22 mouse cellular contexts compared by ENCODE assay signal in the genomic region with DNA sequence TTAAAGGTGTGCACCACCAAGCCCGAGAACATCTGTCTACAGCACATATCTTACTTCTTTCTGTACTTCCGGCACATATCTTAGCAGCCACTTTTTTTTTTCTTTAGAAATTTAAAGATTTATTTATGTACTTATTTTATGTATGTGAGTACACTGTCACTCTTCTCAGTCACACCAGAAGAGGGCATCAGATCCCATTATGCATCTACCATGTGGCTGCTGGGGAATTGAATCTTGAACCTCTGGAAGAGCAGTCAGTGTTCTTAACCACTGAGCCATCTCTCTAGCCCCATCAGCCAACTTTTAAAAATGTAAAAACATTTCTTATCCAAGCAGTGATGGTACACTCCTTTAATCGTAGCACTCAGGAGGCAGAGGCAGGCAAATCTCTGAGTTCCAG. TPM values are rescaled to one million over a fixed set of nuclear protein-coding genes. Genes with fewer than 3 reads are reported as not detected.
DNase-seq lines count a peak whose midpoint lies in the region; ATAC-seq and TF ChIP-seq lines count a peak whose summit lies in the region.
"Had no signal": no experiment of that assay in that cellular context is flagged by ENCODE, and none has a peak within 500 bp of the region (broad histone marks: within the 10 kb centered on the region; RNA-seq: fewer than 3 reads in every experiment).

No protein-coding gene starts in this region.

- no peaks in the 10 kb centered on the region for H3K9me3 ChIP-seq in heart, embryonic 11.5 days (replicated peaks; ENCODE audit: control insufficient read depth, low read length)
- no peaks in the 10 kb centered on the region for H3K9me3 ChIP-seq in liver, embryonic 15.5 days (replicated peaks)
- H3K9me3 ChIP-seq: forebrain, embryonic 10.5 days; hindbrain, embryonic 10.5 days; midbrain, embryonic 13.5 days; neural tube, embryonic 12.5 days had no signal

- H3K27me3 ChIP-seq in heart, embryonic 11.5 days (ENCODE audit: control insufficient read depth, insufficient read depth, low read length): no peaks in the 10 kb centered on the region
- peaks cover 21% of the 10 kb centered on the region for H3K27me3 ChIP-seq in liver, embryonic 15.5 days
- no peaks in the 10 kb centered on the region for H3K27me3 ChIP-seq in cerebellum, adult 2 months (ENCODE audit: control insufficient read depth, insufficient read depth, low read length)
- H3K27me3 ChIP-seq: midbrain, embryonic 13.5 days; neural tube, embryonic 12.5 days had no signal

- no peak for TF ChIP-seq POLR2A in bone marrow macrophage, adult 2 months (IDR thresholded peaks at IDR 0.05; ENCODE audit: borderline replicate concordance, low read depth, low read length)
- TF ChIP-seq POLR2A in cerebellum, adult 2 months (IDR thresholded peaks at IDR 0.05; ENCODE audit: borderline replicate concordance, insufficient read depth, low read length): no peak

- DNase-seq in heart, adult 11 months: peak; percentile 42
- no peak for DNase-seq in layer of hippocampus, adult 2 months (ENCODE audit: low spot score in 2 of 2)
- no peak for DNase-seq in layer of hippocampus, adult 9-11 months
- DNase-seq in cerebellum, adult 2 months: no peak
- no peak for DNase-seq in frontal cortex, postnatal 10 days (ENCODE audit: low spot score in 2 of 2)
- DNase-seq: adrenal gland, postnatal 36 days; cerebellum, adult 9-11 months; gastrocnemius, postnatal 10 days; kidney, adult 18-20 months; kidney, postnatal 10 days; left cerebral cortex, postnatal 4 days; lung, adult 2 months; right cerebral cortex, postnatal 4 days; thymus, postnatal 25 days had no signal

- ATAC-seq in heart, embryonic 11.5 days (replicated peaks; ENCODE audit: insufficient number of reproducible peaks, low FRiP score, low TSS enrichment): no peak
- no peak for ATAC-seq in liver, embryonic 15.5 days (ENCODE audit: insufficient read depth)
- ATAC-seq: hindbrain, postnatal 0 days; midbrain, embryonic 13.5 days had no signal

- peak; percentile 25; the same call in 1 of the 2 replicates for TF ChIP-seq CTCF in layer of hippocampus, adult 2 months (conservative IDR thresholded peaks at IDR 0.05)
- TF ChIP-seq CTCF in bone marrow macrophage, adult 2 months (IDR thresholded peaks at IDR 0.05; ENCODE audit: low read depth, low read length): no peak
- TF ChIP-seq CTCF in cerebellum, adult 2 months (IDR thresholded peaks at IDR 0.05; ENCODE audit: borderline replicate concordance, insufficient read depth, low read depth, low read length): no peak

- H3K9ac ChIP-seq in heart, embryonic 11.5 days (ENCODE audit: low read depth, low read length): no peak overlapping the region
- no peak overlapping the region for H3K9ac ChIP-seq in liver, embryonic 15.5 days
- H3K9ac ChIP-seq: midbrain, embryonic 13.5 days; neural tube, embryonic 12.5 days had no signal

- H3K4me1 ChIP-seq in heart, embryonic 11.5 days (ENCODE audit: control insufficient read depth, insufficient read depth, low read length): peaks cover 10% of the 10 kb centered on the region
- H3K4me1 ChIP-seq in bone marrow macrophage, adult 2 months (ENCODE audit: control insufficient read depth, insufficient read depth, low read length): peaks cover 38% of the 10 kb centered on the region
- H3K4me1 ChIP-seq in liver, embryonic 15.5 days (replicated peaks): peaks cover 31% of the 10 kb centered on the region
- peaks cover 23% of the 10 kb centered on the region; the same call in 1 of the 2 replicates for H3K4me1 ChIP-seq in cerebellum, adult 2 months (ENCODE audit: control insufficient read depth, insufficient read depth, low read length)

- H3K36me3 ChIP-seq in heart, embryonic 11.5 days (ENCODE audit: control insufficient read depth, insufficient read depth, low read length): no peaks in the 10 kb centered on the region
- no peaks in the 10 kb centered on the region for H3K36me3 ChIP-seq in liver, embryonic 15.5 days (replicated peaks)
- H3K36me3 ChIP-seq: forebrain, embryonic 10.5 days; hindbrain, embryonic 10.5 days; midbrain, embryonic 13.5 days; neural tube, embryonic 12.5 days had no signal

- H3K4me2 ChIP-seq in heart, embryonic 11.5 days: no peak overlapping the region
- no peak overlapping the region for H3K4me2 ChIP-seq in liver, embryonic 15.5 days
- H3K4me2 ChIP-seq: midbrain, embryonic 13.5 days; neural tube, embryonic 12.5 days had no signal

- no peak overlapping the region for H3K27ac ChIP-seq in heart, embryonic 11.5 days (ENCODE audit: low read depth, low read length)
- H3K27ac ChIP-seq in layer of hippocampus, adult 2 months: peak overlapping the region; percentile 79; the same call in 1 of the 2 replicates
- H3K27ac ChIP-seq in bone marrow macrophage, adult 2 months (ENCODE audit: insufficient read depth, low read depth, low read length): peak overlapping the region; percentile 65
- H3K27ac ChIP-seq in liver, embryonic 15.5 days (replicated peaks): 0 out of 2 replicates have a peak overlapping the region, but pooled peaks have one; percentile 14
- no peak overlapping the region for H3K27ac ChIP-seq in cerebellum, adult 2 months (ENCODE audit: insufficient read depth, low read length)
- H3K27ac ChIP-seq: forebrain, embryonic 10.5 days; hindbrain, embryonic 10.5 days; hindbrain, postnatal 0 days; midbrain, embryonic 13.5 days; neural tube, embryonic 12.5 days had no signal

- 91% methylated on average over 3 of the region's 3 CpGs for WGBS in heart, embryonic 11.5 days (ENCODE audit: insufficient replicate concordance)
- 70% methylated on average over 3 of the region's 3 CpGs for WGBS in liver, embryonic 15.5 days (ENCODE audit: insufficient replicate concordance)
- WGBS in cerebellum, adult 2 months: 95% methylated on average over 3 of the region's 3 CpGs

- H3K4me3 ChIP-seq in heart, embryonic 11.5 days (ENCODE audit: low read depth, low read length): no peak overlapping the region
- no peak overlapping the region for H3K4me3 ChIP-seq in layer of hippocampus, adult 2 months
- H3K4me3 ChIP-seq in bone marrow macrophage, adult 2 months (ENCODE audit: insufficient read depth, low read length): no peak overlapping the region
- H3K4me3 ChIP-seq in liver, embryonic 15.5 days (replicated peaks): no peak overlapping the region
- no peak overlapping the region for H3K4me3 ChIP-seq in cerebellum, adult 2 months (replicated peaks; ENCODE audit: insufficient read depth, low read depth, low read length)
- H3K4me3 ChIP-seq: forebrain, embryonic 10.5 days; hindbrain, embryonic 10.5 days; midbrain, embryonic 13.5 days; neural tube, embryonic 12.5 days had no signal

RNA-seq across cellular contexts. Expression of a gene that starts 53.7 kb away (rescaled TPM):
- 49.7 and 52.7 TPM in 2 replicates for polyA plus RNA-seq in heart, embryonic 11.5 days (2014; fragmentation: Nextera tagmentation; extraction: Ambion mirVana)
- total RNA-seq in layer of hippocampus, adult 2 months (2021): 10 to 100 TPM; 37.2 to 42.2 TPM
- polyA plus RNA-seq in bone marrow macrophage, adult 2 months (2012; ENCODE audit: insufficient read depth, insufficient read length, missing spikeins): 71.9 and 74.8 TPM in 2 replicates
- 31.8 and 34.4 TPM in 2 replicates for polyA plus RNA-seq in liver, embryonic 15.5 days (2015; fragmentation: Nextera tagmentation; extraction: Ambion mirVana)
- polyA plus RNA-seq in cerebellum, adult 2 months (2012; rRNA removed): 48.2 and 49.7 TPM in 2 replicates

Comparison
In these comparisons a context has a peak if more than half of its experiments do, and no peak if none do; other contexts are left out.
1. H3K27ac ChIP-seq: peak in layer of hippocampus, adult 2 months (single experiment), bone marrow macrophage, adult 2 months (single experiment) and liver, embryonic 15.5 days (single experiment); none in heart, embryonic 11.5 days (single experiment) and cerebellum, adult 2 months (single experiment).